Mouse (Mus musculus) retina, postnatal 1 day (tissue): ENCODE data around the gene Iqgap2.

Source experiments
- DNase-seq: peaks from one replicate; pipeline ENCODE4 v3.0.0-alpha.2; 2012

Gene Iqgap2

DNA sequence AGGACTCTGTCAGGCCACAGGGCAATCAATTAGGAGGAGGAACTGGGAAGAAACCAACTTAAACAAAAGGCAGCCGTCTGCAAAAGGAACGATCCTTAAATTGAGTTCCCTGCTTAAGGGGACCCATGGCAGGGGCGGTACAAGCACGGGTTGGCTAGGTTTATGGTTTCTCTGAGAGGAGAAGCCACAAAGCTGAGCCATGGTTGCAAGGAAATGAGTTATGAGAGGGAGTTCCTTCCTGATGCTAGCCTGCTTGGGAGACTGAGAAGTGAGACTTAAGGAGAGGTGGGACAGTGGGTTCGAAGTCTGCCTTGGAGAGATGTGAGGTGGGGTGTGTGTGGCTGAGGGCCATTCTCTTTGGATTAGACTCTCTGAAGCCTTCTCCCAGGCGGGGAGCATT, 193.8 kb downstream of the Iqgap2 start:
- no peak for DNase-seq

DNA sequence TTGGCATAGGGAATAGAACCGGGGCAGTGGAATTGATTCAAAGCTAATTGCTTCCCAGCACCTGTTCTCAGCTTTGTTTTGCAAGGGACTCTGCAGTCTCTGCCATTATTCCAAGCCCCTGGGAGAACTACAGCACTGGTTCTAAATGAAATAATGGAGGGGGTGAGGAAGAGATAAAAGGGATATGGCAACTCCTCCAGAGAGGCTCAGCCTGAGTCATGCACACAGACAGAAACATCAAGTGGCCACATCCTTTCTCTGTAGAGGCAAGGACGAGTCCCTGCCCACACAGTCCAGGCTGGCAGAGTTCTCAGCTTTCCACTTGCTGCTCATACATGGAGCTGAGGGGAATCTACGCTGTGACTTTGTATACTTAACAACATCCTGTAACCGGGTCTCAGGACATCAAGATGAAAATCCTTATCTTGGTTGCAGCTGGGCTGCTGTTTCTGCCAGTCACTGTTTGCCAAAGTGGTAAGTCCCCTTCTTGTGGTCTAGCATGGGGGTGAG, 195.0 kb downstream of the Iqgap2 start, which contains the start of gene F2rl2:
F2rl2 (plus strand) TSS at position 200 of the 510 bp plus-strand sequence.
- no peak for DNase-seq

GRCm38 (mm10) chr13:95696120-95696653, 195.5 kb downstream of the Iqgap2 start:
- DNase-seq, result no peak

DNA sequence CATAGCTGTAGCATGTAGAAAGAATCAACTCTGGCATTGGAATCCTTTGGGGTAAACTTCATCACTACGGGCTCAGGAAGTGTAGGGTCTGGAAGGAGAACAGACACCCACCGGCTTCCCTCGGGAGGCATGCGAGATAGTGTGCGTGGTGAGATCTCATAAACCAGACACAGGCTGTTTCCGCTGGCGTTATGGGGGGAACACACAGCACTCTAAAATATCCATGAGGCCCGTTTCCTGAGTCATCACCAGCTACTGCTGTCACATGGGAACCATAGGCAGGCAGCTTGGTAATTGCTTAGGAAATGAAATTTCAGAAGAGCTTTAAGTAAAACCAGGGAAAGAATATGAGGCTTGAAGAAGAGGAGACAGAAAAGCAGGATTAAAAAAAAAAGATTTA, 199.5 kb downstream of the Iqgap2 start:
- DNase-seq, result no peak

- no peak for DNase-seq
These were observed 203.1 kb downstream of the Iqgap2 start for GRCm38 (mm10) chr13:95688576-95688975.

- DNase-seq, result no peak
These were observed 206.0 kb downstream of the Iqgap2 start for GRCm38 (mm10) chr13:95685736-95686135.

DNA sequence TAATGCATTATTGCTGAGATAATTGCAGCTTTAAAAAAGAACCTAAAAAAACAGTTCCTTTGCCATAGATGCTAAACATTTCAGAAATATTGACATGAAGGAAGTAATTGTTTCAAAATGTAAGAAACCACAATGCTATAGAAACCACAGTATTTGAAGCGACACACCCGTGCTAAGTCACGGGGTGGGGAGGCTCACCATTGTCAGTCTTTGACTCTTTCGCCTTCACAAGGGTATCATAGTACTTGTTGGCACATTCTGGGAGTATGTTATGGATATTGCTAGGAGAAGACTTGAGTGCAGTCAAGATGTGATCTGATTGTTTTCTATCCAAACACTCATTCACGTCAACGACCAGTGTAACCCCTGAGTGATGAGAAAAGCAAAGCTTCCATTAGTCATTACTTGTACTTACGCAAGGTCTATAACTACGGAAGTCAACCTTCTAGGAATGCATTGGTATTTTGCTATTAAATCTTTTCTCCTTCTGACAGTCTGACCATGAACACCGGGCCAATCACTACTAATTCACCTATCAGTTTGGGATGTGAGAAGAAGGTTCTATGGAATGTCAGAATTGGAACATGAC, 207.0 kb downstream of the Iqgap2 start:
- DNase-seq, result no peak

GRCm38 (mm10) chr13:95679491-95679941, 212.2 kb downstream of the Iqgap2 start:
- DNase-seq, result no peak

DNA sequence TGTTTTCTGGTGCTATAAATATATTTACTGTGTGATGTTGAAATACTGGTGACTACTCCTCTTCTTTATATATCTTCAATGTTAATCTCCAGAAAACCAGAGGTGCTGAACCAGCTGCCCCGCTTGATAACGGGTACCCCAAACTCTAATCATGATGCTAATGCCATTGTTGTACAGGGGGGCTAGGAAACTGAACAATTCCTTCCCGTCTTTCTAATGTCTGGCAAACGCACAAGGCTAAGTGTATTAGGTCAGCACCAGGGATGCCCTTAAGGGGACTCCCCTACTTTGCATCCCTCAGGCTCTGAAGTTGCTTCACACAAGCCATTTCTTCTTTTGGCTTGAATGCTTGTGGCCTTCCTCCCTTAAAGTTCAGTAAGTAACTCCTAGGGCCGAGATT, 212.6 kb downstream of the Iqgap2 start:
- no peak for DNase-seq

GRCm38 (mm10) chr13:95672372-95672771, 219.3 kb downstream of the Iqgap2 start:
- no peak for DNase-seq

GRCm38 (mm10) chr13:95671108-95671897, 220.4 kb downstream of the Iqgap2 start:
- DNase-seq, result no peak

GRCm38 (mm10) chr13:95670534-95670933, 221.2 kb downstream of the Iqgap2 start:
- DNase-seq, result no peak

DNA sequence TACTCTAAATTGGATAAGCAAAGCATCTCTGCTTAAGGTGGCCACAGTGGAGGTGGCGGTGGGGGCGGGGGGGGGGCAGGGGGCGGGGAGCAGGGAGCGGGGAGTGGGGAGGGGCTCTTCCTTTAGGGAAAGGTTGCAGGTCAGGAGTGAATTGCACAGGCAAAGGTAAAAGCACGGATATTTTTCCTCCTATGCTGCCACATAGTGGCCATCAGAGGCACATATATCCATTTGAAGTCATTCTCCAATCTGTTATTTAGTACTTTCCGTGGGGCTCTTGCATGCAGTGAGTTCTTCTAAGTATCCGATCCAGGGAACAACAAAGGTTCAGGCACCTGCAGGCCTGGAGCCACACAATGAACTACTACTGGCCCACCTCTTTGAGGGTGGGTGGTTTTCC, 224.5 kb downstream of the Iqgap2 start:
- peak; percentile 30 for DNase-seq

- no peak for DNase-seq
These were observed 225.9 kb downstream of the Iqgap2 start for GRCm38 (mm10) chr13:95665644-95666356.

DNA sequence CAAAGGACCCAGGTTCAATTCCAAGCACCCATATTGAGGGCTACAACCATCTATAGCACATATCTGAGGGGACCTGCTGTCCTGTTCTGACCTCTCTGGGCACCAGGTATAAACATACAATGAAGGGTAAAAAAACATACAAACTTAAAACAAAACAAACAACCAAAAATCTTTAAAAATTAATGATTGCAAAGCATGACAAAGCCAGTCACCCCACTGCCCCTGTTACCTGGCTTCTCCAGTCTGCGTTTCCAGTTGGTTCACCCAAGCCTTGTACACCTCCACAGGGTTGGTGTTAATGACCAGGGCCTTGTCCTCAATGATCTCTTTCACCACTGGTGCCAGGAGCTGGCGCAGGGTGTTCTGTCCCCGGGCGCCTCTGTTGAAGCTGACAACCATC, 227.9 kb downstream of the Iqgap2 start:
- DNase-seq, result no peak

DNA sequence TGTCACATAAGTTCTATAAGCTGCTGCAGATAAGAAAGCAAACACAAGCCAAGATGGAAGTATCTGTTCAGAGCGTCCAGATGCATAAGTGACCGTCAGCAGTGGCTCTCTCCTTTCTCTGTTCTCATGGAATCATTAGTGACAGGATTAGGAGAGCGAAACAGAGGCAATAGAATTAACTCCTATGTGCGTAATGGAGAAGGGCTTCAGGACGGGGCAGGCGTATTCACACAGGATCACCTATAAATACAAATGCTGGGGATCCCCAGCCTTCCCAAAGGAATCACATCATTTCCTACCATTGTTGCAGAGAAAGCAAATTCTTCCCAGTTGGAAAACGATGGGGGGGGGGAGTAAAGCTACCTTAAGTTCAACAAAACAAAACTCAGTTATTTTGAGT, 232.3 kb downstream of the Iqgap2 start:
- DNase-seq, result no peak

GRCm38 (mm10) chr13:95657171-95657570, 234.6 kb downstream of the Iqgap2 start:
- no peak for DNase-seq

DNA sequence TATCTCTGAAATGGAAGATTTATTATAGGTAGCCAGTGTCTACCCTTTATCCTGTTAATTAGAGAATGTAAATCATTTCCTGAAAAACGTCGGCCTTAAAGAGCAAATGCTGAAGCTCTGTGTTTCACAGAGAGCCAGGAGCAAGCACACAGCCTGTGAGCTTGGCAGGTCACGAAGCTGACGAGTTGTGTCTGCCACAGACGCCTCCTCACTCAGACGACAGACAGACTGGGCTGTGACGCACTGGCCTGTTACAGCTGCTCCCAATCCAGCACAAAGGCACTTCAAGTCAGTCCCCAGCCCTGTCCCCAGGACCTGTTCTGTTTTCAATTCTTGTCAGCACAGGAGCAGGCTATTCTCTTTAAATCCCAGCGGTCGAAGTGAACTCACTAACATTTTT, 236.4 kb downstream of the Iqgap2 start:
- no peak for DNase-seq

DNA sequence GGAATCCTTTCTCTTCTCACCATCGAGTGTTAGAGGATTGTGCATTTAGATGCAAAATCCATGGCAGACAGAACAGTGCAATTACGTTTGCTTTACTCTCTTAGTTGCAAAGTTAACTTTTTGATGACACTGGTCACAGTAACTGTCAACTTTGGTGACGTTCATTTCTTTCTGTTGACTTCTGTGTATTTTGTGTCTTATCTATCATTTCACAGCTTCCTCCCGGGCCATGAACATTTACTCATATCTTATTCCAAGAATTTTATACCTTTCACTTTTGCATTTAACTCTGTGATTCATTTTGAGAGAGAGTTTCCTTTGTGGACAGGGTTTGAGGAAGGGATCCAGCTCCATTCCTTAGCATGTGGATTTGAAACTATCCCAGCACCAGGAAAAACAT, 238.0 kb downstream of the Iqgap2 start:
- no peak for DNase-seq

DNA sequence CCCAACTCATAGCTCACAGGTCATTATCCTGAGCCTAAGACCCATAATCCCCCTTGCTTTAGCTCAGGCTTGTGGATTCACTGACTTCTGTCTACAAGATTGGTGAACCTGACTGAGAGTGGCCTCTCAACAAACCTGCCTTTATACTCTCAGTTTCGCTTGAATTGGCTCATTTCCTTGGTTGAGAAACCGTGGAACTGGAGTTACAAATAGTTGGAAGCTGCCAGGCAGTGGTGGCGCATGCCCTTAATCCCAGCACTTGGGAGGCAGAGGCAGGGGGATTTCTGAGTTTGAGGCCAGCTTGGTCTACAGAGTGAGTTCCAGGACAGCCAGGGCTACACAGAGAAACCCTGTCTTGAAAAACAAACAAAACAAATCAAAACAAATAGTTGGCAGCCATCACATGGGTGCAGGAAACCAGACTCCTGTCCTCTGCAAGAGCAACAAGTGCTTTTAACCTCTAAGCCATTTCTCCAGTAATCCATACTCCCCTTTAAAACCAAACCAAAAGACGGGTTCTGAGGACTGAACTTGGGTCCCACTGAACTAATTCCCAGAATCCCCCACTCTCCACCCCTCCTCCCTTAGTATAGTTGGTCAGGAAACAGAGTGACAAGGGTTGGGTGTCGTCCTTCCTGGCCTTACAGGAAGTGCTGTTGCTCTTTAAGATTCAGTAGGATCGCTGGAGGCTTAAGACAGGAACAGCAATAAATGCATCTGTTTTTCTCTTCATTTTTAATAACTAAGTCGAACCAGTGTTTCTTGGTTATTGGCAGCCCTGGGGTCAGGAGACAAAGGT, 239.7 kb downstream of the Iqgap2 start:
- no peak for DNase-seq

- DNase-seq, result no peak
These were observed 241.8 kb downstream of the Iqgap2 start for GRCm38 (mm10) chr13:95649941-95650340.

- DNase-seq, result no peak
These were observed 244.5 kb downstream of the Iqgap2 start for GRCm38 (mm10) chr13:95647248-95647647.
